Mouse (Mus musculus) intestine, embryonic 15.5 days (tissue): ENCODE measurements around the gene Olfr25. TPM values are rescaled to one million over a fixed set of nuclear protein-coding genes. Genes with fewer than 3 reads are reported as not detected.

Source experiments
- ATAC-seq: fragments of 200-750 bp; cut with Nextera tagmentation; 2 replicates; pipeline ENCODE4 v1.8.0; 2017; ENCODE audit warnings: moderate TSS enrichment, moderate library complexity
- H3K27ac ChIP-seq: fragments of 300-500 bp; sonication (generic); 2 replicates; pipeline ENCODE4 v1.5.1; 2015; ENCODE audit warnings: mild to moderate bottlenecking, inconsistent platforms
- H3K27me3 ChIP-seq: fragments of 300-500 bp; sonication (generic); replicated peaks from 2 replicates; pipeline ENCODE4 v1.6.1; 2015; ENCODE audit warnings: inconsistent platforms
- H3K36me3 ChIP-seq: fragments of 300-500 bp; sonication (generic); 2 replicates; pipeline ENCODE4 v1.6.1; 2015; ENCODE audit warnings: inconsistent platforms
- H3K4me1 ChIP-seq: fragments of 300-500 bp; sonication (generic); replicated peaks from 2 replicates; pipeline ENCODE4 v1.6.1; 2015; ENCODE audit warnings: inconsistent platforms
- H3K4me2 ChIP-seq: fragments of 300-500 bp; sonication (generic); replicated peaks from 2 replicates; pipeline ENCODE4 v1.6.1; 2015; ENCODE audit warnings: mild to moderate bottlenecking, inconsistent platforms
- H3K4me3 ChIP-seq: fragments of 300-500 bp; sonication (generic); replicated peaks from 2 replicates; pipeline ENCODE4 v1.5.1; 2015; ENCODE audit warnings: inconsistent platforms
- H3K9ac ChIP-seq: fragments of 300-500 bp; sonication (generic); 2 replicates; pipeline ENCODE4 v1.6.1; 2015; ENCODE audit warnings: inconsistent platforms
- H3K9me3 ChIP-seq: fragments of 300-500 bp; sonication (generic); 2 replicates; pipeline ENCODE4 v1.6.1; 2016; ENCODE audit warnings: inconsistent platforms
- WGBS: fragments of 180-500 bp; shearing (Covaris S2); methylation state at CpG from one replicate; pipeline ENCODE4 v1.1.7; 2015; 5-methylcytosine and 5-hydroxymethylcytosine counted together
- polyA plus RNA-seq: library from polyadenylated mRNA; unstranded; fragments of >200 nt; fragmentation: Nextera tagmentation; extraction: Ambion mirVana; gene quantifications from 2 replicates; pipeline ENCODE4 v1.2.1, GENCODE M21; 2015

Gene Olfr25
- not detected in 2 replicates for polyA plus RNA-seq

DNA sequence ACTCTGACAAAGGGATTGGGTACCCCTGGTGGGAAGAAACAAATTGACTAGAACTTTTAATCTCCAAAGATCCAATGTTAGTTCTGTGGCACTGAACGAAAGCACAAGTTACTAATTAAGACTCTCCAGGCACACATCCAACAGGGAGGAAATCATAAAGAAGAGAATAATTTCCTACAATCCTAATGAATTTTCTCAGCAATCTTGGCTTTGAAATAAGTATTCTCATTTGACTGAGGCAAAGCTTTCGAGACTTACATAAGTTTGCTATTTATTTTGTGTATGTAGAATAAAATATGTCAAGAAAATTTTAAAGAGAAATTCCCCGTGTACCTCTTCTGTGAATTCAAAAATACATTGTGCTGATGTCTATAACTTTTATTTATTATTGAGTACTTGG lies at the start of gene Olfr25:
Gene Olfr25, plus strand, starts transcription at position 301 of the 400 bp plus-strand sequence.
- WGBS, result 81% methylated on average over 3 of the region's 3 CpGs
- Histone ChIP-seq H3K9ac (no peak within 1 kb of the TSS), H3K27ac (no peak within 1 kb of the TSS), H3K9me3 (no peaks in the 10 kb centered on the region), H3K4me3 (no peak within 1 kb of the TSS), H3K27me3 (no peaks in the 10 kb centered on the region), H3K4me2 (no peak within 1 kb of the TSS), H3K4me1 (no peaks in the 10 kb centered on the region), H3K36me3 (no peaks in the 10 kb centered on the region)
- no peak for ATAC-seq

DNA sequence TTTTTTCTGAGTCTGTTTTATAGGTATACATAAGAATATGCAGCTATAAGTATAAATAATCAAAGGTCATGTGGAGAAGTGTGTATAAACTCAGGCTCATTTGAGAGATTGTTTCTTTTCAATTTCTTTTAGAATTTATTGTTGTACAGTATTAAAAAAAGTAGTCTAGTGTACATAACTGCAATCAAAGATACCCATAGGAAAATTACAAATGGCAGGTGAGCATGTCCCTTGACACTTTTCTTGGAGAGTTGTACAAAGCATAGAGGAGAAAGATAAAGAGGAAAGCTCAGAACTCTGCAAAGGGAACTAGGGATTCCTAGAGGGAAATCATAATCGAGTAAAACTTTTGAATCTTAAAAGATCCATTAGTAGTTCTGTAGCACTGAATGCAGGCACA lies 38.1 kb upstream of the Olfr25 start, which contains the start of gene Olfr896-ps1:
Gene Olfr896-ps1, plus strand, starts transcription at position 301 of the 400 bp plus-strand sequence.
- no peak within 1 kb of the TSS for H3K9ac ChIP-seq
- H3K27me3 ChIP-seq, result no peaks in the 10 kb centered on the region
- no peak within 1 kb of the TSS for H3K4me2 ChIP-seq
- H3K36me3 ChIP-seq, result no peaks in the 10 kb centered on the region
- no peaks in the 10 kb centered on the region for H3K4me1 ChIP-seq
- no peaks in the 10 kb centered on the region for H3K9me3 ChIP-seq
- no peak within 1 kb of the TSS for H3K27ac ChIP-seq
- no peak within 1 kb of the TSS for H3K4me3 ChIP-seq
- no peak for ATAC-seq
- whole genome bisulfite sequencing, result 72% methylated on average over 1 of the region's 1 CpGs

DNA sequence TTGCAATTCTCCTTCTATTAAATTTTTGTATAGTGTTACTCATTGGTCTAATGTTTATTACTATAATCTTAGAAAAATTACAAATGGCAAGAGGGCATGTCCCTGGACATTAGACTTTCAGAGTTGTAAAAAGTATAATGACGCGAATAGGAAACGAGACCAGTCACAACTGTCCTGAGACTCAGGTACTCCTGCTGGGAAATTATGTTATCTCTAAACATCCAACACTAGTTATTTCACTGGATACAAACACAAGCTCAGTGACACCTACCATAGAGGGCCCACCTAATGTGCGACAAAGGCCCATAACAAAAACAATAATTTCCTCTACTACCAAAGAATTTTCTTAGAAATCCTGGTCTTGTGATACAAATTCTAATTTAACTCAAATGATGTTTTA lies 19.3 kb downstream of the Olfr25 start, which contains the start of gene Olfr898:
Gene Olfr898, plus strand, starts transcription at position 301 of the 400 bp plus-strand sequence.
- 91% methylated on average over 4 of the region's 4 CpGs for WGBS
- no peak for ATAC-seq

DNA sequence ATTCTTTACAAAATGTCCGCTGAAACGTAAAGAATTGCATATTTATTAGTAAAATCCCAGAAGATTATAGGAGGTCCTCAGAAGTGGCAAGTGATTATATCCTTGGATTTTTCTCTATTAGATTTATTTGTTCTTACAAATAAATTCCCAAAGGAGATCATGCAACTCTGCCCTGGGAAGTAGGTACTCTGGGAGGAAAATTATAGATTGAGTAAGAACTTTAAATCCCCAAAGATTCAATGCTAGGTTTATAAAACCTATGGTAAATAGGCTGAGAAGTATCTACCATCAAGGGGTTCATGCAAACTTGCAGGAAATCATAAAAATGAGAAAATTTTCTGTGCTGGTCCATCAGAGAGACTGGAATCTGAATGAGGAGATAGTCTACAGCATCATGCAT lies 37.7 kb downstream of the Olfr25 start, which contains the start of gene Olfr250:
Gene Olfr250, plus strand, starts transcription at position 301 of the 400 bp plus-strand sequence.
- WGBS, result 93% methylated on average over 2 of the region's 2 CpGs
- no peaks in the 10 kb centered on the region for H3K4me1 ChIP-seq
- H3K9ac ChIP-seq, result no peak within 1 kb of the TSS
- no peak within 1 kb of the TSS for H3K4me2 ChIP-seq
- no peaks in the 10 kb centered on the region for H3K27me3 ChIP-seq
- no peak within 1 kb of the TSS for H3K27ac ChIP-seq
- no peak for ATAC-seq
- no peaks in the 10 kb centered on the region for H3K9me3 ChIP-seq
- H3K4me3 ChIP-seq, result no peak within 1 kb of the TSS
- H3K36me3 ChIP-seq, result no peaks in the 10 kb centered on the region

More for the DNA sequence above, 19.3 kb downstream of the Olfr25 start, which contains the start of gene Olfr898:
- Histone ChIP-seq H3K9me3 (no peaks in the 10 kb centered on the region), H3K4me3 (no peak within 1 kb of the TSS), H3K27ac (no peak within 1 kb of the TSS), H3K4me1 (no peaks in the 10 kb centered on the region), H3K4me2 (no peak within 1 kb of the TSS), H3K9ac (no peak within 1 kb of the TSS), H3K27me3 (no peaks in the 10 kb centered on the region), H3K36me3 (no peaks in the 10 kb centered on the region)

DNA sequence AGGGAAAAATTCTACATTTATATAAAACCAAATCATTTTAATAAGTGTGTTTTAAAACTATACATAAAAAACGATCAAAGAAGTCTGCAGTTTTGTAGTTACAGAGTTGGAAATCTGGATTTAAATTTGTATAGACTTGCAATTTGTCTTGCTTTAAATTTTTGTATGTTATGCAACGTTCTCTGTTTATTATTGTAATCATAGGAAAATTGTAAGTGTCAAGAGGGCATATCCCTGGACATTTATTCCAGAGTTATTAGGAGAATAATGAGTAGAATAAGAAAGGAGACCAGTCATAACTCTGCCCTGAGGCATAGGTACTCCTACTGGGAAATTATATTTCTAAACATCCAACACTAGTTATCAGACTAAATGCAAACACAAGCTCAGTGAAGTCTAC lies 47.9 kb downstream of the Olfr25 start, which contains the start of gene Olfr251:
Gene Olfr251, plus strand, starts transcription at position 301 of the 400 bp plus-strand sequence.
- H3K9ac ChIP-seq, result no peak within 1 kb of the TSS
- no peaks in the 10 kb centered on the region for H3K9me3 ChIP-seq
- ATAC-seq, result no peak
- no peaks in the 10 kb centered on the region for H3K4me1 ChIP-seq
- H3K4me2 ChIP-seq, result no peak within 1 kb of the TSS
- 61% methylated on average over 2 of the region's 2 CpGs for WGBS
- H3K27me3 ChIP-seq, result no peaks in the 10 kb centered on the region
- H3K36me3 ChIP-seq, result no peaks in the 10 kb centered on the region
- H3K4me3 ChIP-seq, result no peak within 1 kb of the TSS
- H3K27ac ChIP-seq, result no peak within 1 kb of the TSS

Other genes with a start within 250 kb of the Olfr25 start
- not detected in 2 replicates for gene Olfr887, start 245.0 kb upstream of the Olfr25 start, polyA plus RNA-seq
- gene Olfr888, start 220.9 kb upstream of the Olfr25 start, polyA plus RNA-seq, result not detected in 2 replicates
- gene Olfr889, start 213.9 kb upstream of the Olfr25 start, polyA plus RNA-seq, result 0.04 and 0.08 TPM in 2 replicates
- not detected in 2 replicates for gene Olfr890, start 186.5 kb upstream of the Olfr25 start, polyA plus RNA-seq
- not detected in 2 replicates for gene Olfr891, start 148.2 kb upstream of the Olfr25 start, polyA plus RNA-seq
- not detected in 2 replicates for gene Olfr893, start 120.7 kb upstream of the Olfr25 start, polyA plus RNA-seq
- gene Olfr894, start 111.0 kb upstream of the Olfr25 start, polyA plus RNA-seq, result not detected in 2 replicates
- gene Olfr143, start 76.3 kb upstream of the Olfr25 start, polyA plus RNA-seq, result not detected in 2 replicates
- not detected in 2 replicates for gene Olfr895, start 61.2 kb upstream of the Olfr25 start, polyA plus RNA-seq
- gene Olfr896-ps1, start 38.0 kb upstream of the Olfr25 start, polyA plus RNA-seq, result not detected in 2 replicates
- not detected in 2 replicates for gene Olfr898, start 19.4 kb downstream of the Olfr25 start, polyA plus RNA-seq
- not detected in 2 replicates for gene Olfr250, start 37.8 kb downstream of the Olfr25 start, polyA plus RNA-seq
- not detected in 2 replicates for gene Olfr251, start 48.0 kb downstream of the Olfr25 start, polyA plus RNA-seq
- gene Olfr147, start 72.6 kb downstream of the Olfr25 start, polyA plus RNA-seq, result not detected in 2 replicates
- not detected in 2 replicates for gene Olfr901, start 100.4 kb downstream of the Olfr25 start, polyA plus RNA-seq
- not detected in 2 replicates for gene Olfr902, start 118.6 kb downstream of the Olfr25 start, polyA plus RNA-seq
- not detected in 2 replicates for gene Olfr904, start 134.1 kb downstream of the Olfr25 start, polyA plus RNA-seq
- gene Olfr905, start 142.0 kb downstream of the Olfr25 start, polyA plus RNA-seq, result not detected in 2 replicates
- gene Olfr906, start 158.0 kb downstream of the Olfr25 start, polyA plus RNA-seq, result not detected in 2 replicates
- not detected in 2 replicates for gene Olfr907, start 166.7 kb downstream of the Olfr25 start, polyA plus RNA-seq
- not detected in 2 replicates for gene Olfr911-ps1, start 192.5 kb downstream of the Olfr25 start, polyA plus RNA-seq
- gene Olfr910, start 208.8 kb downstream of the Olfr25 start, polyA plus RNA-seq, result not detected in 2 replicates